Mouse (Mus musculus): Measurements from ENCODE around the gene Rnf220. TPM values are rescaled to one million over a fixed set of nuclear protein-coding genes. Genes with fewer than 3 reads are reported as not detected.

Gene Rnf220
- polyA plus RNA-seq, 1 experiment from 2014 or later = 50.7 TPM

DNA sequence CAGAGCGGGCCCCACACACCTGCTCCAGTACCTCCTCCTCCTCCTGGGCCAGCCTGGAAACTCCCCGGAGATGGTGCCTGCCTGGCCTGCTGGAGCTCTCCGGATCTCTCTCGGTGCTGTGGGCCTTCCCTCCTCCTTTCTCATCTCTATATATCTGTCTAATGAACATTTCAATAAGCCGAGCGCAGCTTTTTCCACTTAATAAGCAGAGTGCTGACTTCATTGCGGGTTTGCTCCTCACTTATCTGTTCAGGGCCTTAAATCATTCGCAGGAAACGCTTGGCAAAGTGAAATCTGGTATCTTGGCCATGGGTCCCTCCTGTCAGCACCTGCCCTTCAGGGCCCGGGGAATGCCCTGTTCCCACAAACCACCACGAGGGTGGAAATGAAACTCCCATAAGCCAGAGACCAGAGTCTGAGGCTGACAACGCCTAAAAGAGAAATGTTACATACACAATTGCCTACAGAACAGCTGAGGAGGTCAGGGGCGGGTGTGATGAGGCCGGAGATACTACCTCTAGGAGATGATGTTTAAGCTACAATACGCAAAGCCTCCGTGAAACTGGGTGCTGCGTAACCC lies 137.0 kb downstream of the Rnf220 start:
- no peak for DNase-seq (ENCODE audit: low spot score)
- Histone ChIP-seq H3K4me3 (ENCODE audit: low read depth, low read length) (no peak overlapping the region), H3K36me3 (ENCODE audit: insufficient read depth, low read length) (no peaks in the 10 kb centered on the region), H3K9ac (replicated peaks; ENCODE audit: low read depth) (no peak overlapping the region), H3K4me2 (replicated peaks; ENCODE audit: low read depth, low read length) (no peak overlapping the region), H3K27ac (ENCODE audit: low read length) (no peak overlapping the region), H3K9me3 (ENCODE audit: low read length) (no peaks in the 10 kb centered on the region), H3K4me1 (ENCODE audit: insufficient read depth, low read depth, low read length) (no peaks in the 10 kb centered on the region), H3K27me3 (replicated peaks; ENCODE audit: insufficient read depth, low read length) (no peaks in the 10 kb centered on the region)
- no peak for TF ChIP-seq EP300 (IDR thresholded peaks at IDR 0.05)
- no peak for TF ChIP-seq CTCF (IDR thresholded peaks at IDR 0.05)
- 76% methylated on average over 17 of the region's 17 CpGs for WGBS
- ATAC-seq = no peak

DNA sequence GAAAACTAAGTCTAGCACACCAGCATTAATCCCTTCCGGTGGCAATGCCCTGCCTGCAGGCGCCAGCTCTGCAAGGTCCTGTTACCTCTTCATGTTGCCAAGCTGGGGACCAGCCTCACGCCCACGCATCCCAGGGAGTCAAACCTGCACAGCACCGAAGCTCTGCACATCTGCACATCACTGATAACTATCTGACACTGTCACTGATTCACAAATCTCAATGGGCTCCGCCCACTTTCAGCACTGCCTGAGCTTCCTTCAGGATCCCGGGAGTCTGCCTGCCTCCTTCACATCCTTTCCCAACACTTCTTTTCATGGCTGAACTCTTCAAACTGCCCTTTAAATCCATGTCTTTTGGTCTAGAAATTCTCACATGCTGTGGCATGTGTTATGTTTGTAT lies 138.9 kb downstream of the Rnf220 start:
- no peak overlapping the region for H3K4me2 ChIP-seq (replicated peaks; ENCODE audit: low read depth, low read length)
- no peak for DNase-seq (ENCODE audit: low spot score)
- TF ChIP-seq CTCF (IDR thresholded peaks at IDR 0.05) = no peak
- no peak for TF ChIP-seq EP300 (IDR thresholded peaks at IDR 0.05)
- no peaks in the 10 kb centered on the region for H3K4me1 ChIP-seq (ENCODE audit: insufficient read depth, low read depth, low read length)
- H3K9ac ChIP-seq (replicated peaks; ENCODE audit: low read depth) = no peak overlapping the region
- H3K27me3 ChIP-seq (replicated peaks; ENCODE audit: insufficient read depth, low read length) = no peaks in the 10 kb centered on the region
- no peaks in the 10 kb centered on the region for H3K9me3 ChIP-seq (ENCODE audit: low read length)
- no peaks in the 10 kb centered on the region for H3K36me3 ChIP-seq (ENCODE audit: insufficient read depth, low read length)
- 48% methylated on average over 7 of the region's 7 CpGs for WGBS
- H3K27ac ChIP-seq (ENCODE audit: low read length) = no peak overlapping the region
- no peak overlapping the region for H3K4me3 ChIP-seq (ENCODE audit: low read depth, low read length)
- no peak for ATAC-seq

- ATAC-seq (no peak), DNase-seq (ENCODE audit: low spot score) (no peak)
- Histone ChIP-seq H3K27me3 (replicated peaks; ENCODE audit: insufficient read depth, low read length) (no peaks in the 10 kb centered on the region), H3K9me3 (ENCODE audit: low read length) (no peaks in the 10 kb centered on the region), H3K36me3 (ENCODE audit: insufficient read depth, low read length) (no peaks in the 10 kb centered on the region), H3K27ac (ENCODE audit: low read length) (no peak overlapping the region), H3K9ac (replicated peaks; ENCODE audit: low read depth) (no peak overlapping the region), H3K4me1 (ENCODE audit: insufficient read depth, low read depth, low read length) (no peaks in the 10 kb centered on the region), H3K4me2 (replicated peaks; ENCODE audit: low read depth, low read length) (no peak overlapping the region), H3K4me3 (ENCODE audit: low read depth, low read length) (no peak overlapping the region)
- 70% methylated on average over 5 of the region's 5 CpGs for whole genome bisulfite sequencing
- TF ChIP-seq EP300 (IDR thresholded peaks at IDR 0.05) (no peak), CTCF (IDR thresholded peaks at IDR 0.05) (no peak)
These were observed 139.7 kb downstream of the Rnf220 start for GRCm38 (mm10) chr4:117357104-117357503.

DNA sequence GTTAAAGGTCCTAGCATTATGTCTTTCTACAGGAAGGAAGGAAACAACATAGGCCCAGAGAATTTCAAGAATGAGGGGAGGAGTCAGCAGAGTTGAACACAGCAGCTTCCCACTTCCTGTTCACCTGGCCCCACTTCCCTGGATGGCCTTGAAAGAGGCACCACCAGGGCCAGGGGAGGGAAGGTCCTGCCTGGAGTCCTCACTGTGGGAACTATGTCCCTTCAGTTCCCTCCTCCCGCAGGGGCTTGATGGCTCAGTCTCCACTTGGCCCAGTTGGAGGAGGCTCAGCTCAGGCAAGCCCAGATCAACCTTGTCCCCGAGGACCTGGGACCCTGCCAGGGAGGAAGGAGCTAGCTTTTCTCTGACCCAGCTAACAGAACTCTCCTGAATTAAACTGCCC lies 140.6 kb downstream of the Rnf220 start:
- H3K36me3 ChIP-seq (ENCODE audit: insufficient read depth, low read length) = no peaks in the 10 kb centered on the region
- no peak overlapping the region for H3K4me3 ChIP-seq (ENCODE audit: low read depth, low read length)
- H3K4me1 ChIP-seq (ENCODE audit: insufficient read depth, low read depth, low read length) = no peaks in the 10 kb centered on the region
- peak; percentile 28; the same call in 1 of the 2 replicates for ATAC-seq
- DNase-seq (ENCODE audit: low spot score) = peak; percentile 32
- H3K27ac ChIP-seq (ENCODE audit: low read length) = no peak overlapping the region
- no peak for TF ChIP-seq EP300 (IDR thresholded peaks at IDR 0.05)
- TF ChIP-seq CTCF (IDR thresholded peaks at IDR 0.05) = no peak
- no peaks in the 10 kb centered on the region for H3K27me3 ChIP-seq (replicated peaks; ENCODE audit: insufficient read depth, low read length)
- no peaks in the 10 kb centered on the region for H3K9me3 ChIP-seq (ENCODE audit: low read length)
- H3K4me2 ChIP-seq (replicated peaks; ENCODE audit: low read depth, low read length) = no peak overlapping the region
- no peak overlapping the region for H3K9ac ChIP-seq (replicated peaks; ENCODE audit: low read depth)
- 44% methylated on average over 2 of the region's 2 CpGs for WGBS

DNA sequence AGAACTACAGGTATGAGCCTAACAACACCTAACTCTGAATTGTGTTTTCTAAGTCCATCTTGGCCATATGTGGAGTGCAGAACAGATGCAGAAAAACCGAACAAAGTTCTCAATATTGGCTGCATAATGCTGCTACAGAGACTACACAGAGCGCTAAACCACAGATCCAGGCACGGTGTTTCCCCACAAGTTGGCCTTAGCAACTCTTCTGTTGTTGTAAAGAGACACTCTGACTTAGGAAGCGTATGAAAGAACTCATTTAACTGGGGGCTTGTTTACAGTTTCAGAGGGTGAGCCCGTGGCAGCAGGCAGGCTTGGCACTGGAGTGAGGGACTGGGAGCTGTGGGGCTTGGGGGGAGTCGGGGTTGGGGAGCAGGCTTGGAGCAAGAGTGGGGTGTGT lies 142.2 kb downstream of the Rnf220 start:
- Histone ChIP-seq H3K4me3 (ENCODE audit: low read depth, low read length) (no peak overlapping the region), H3K4me2 (replicated peaks; ENCODE audit: low read depth, low read length) (no peak overlapping the region), H3K36me3 (ENCODE audit: insufficient read depth, low read length) (no peaks in the 10 kb centered on the region), H3K27me3 (replicated peaks; ENCODE audit: insufficient read depth, low read length) (no peaks in the 10 kb centered on the region), H3K9ac (replicated peaks; ENCODE audit: low read depth) (no peak overlapping the region), H3K27ac (ENCODE audit: low read length) (no peak overlapping the region), H3K4me1 (ENCODE audit: insufficient read depth, low read depth, low read length) (no peaks in the 10 kb centered on the region), H3K9me3 (ENCODE audit: low read length) (no peaks in the 10 kb centered on the region)
- ATAC-seq (no peak), DNase-seq (ENCODE audit: low spot score) (no peak)
- WGBS = 74% methylated on average over 6 of the region's 6 CpGs
- TF ChIP-seq EP300 (IDR thresholded peaks at IDR 0.05) = no peak
- TF ChIP-seq CTCF (IDR thresholded peaks at IDR 0.05) = no peak

DNA sequence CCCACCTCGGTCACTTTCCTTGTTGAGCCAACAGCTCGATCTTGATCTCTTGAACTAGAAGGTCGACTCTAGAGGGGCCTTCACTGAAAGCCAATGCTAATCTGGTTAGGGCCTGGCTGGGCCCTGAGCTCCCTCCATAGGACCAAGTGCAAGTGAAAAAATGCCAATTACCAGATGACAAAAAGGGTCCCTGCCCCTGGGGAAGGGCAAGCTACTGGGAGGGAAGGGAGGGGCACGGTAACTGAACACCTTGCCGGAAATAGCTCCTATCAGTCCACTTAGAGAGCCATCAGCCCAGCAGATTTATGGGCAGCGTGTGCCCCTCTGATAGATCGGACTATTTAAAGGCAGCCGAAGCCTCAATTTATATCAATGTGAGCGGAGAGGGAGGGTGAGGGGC lies 143.9 kb downstream of the Rnf220 start:
- no peak overlapping the region for H3K9ac ChIP-seq (replicated peaks; ENCODE audit: low read depth)
- no peak for ATAC-seq
- no peak for TF ChIP-seq EP300 (IDR thresholded peaks at IDR 0.05)
- TF ChIP-seq CTCF (IDR thresholded peaks at IDR 0.05) = no peak
- no peak overlapping the region for H3K27ac ChIP-seq (ENCODE audit: low read length)
- no peak overlapping the region for H3K4me2 ChIP-seq (replicated peaks; ENCODE audit: low read depth, low read length)
- H3K9me3 ChIP-seq (ENCODE audit: low read length) = no peaks in the 10 kb centered on the region
- H3K27me3 ChIP-seq (replicated peaks; ENCODE audit: insufficient read depth, low read length) = no peaks in the 10 kb centered on the region
- DNase-seq (ENCODE audit: low spot score) = no peak
- no peak overlapping the region for H3K4me3 ChIP-seq (ENCODE audit: low read depth, low read length)
- WGBS = 74% methylated on average over 9 of the region's 9 CpGs
- no peaks in the 10 kb centered on the region for H3K4me1 ChIP-seq (ENCODE audit: insufficient read depth, low read depth, low read length)
- H3K36me3 ChIP-seq (ENCODE audit: insufficient read depth, low read length) = no peaks in the 10 kb centered on the region

DNA sequence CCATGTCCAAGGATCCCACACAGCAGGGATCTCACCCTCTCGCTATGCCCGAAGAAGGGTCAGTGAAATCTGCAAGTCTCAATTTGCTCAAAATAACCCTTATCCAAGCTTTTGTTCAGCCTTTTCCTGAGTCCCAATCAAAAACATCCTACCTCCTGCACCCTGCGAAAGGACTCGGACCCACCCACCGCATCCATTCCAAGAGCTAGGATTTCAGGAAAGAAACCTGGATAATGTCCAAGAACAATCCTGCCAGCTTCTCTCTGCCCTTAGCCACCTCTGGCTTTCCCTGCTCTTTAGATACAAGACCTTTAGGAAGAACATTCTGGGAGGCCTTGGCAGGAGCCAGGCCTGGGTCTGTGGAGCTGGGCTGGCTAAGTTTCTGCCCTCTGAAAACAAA lies 144.8 kb downstream of the Rnf220 start:
- ATAC-seq (no peak), DNase-seq (ENCODE audit: low spot score) (no peak)
- no peaks in the 10 kb centered on the region for H3K9me3 ChIP-seq (ENCODE audit: low read length)
- no peaks in the 10 kb centered on the region for H3K4me1 ChIP-seq (ENCODE audit: insufficient read depth, low read depth, low read length)
- no peak overlapping the region for H3K4me2 ChIP-seq (replicated peaks; ENCODE audit: low read depth, low read length)
- 70% methylated on average over 5 of the region's 5 CpGs for WGBS
- no peaks in the 10 kb centered on the region for H3K27me3 ChIP-seq (replicated peaks; ENCODE audit: insufficient read depth, low read length)
- H3K27ac ChIP-seq (ENCODE audit: low read length) = no peak overlapping the region
- H3K9ac ChIP-seq (replicated peaks; ENCODE audit: low read depth) = no peak overlapping the region
- no peaks in the 10 kb centered on the region for H3K36me3 ChIP-seq (ENCODE audit: insufficient read depth, low read length)
- TF ChIP-seq CTCF (IDR thresholded peaks at IDR 0.05) (no peak), EP300 (IDR thresholded peaks at IDR 0.05) (no peak)
- H3K4me3 ChIP-seq (ENCODE audit: low read depth, low read length) = no peak overlapping the region

Measured in lung, postnatal 0 days (tissue).